Mouse (Mus musculus): Measurements from ENCODE around the gene Usp28. TPM values are rescaled to one million over a fixed set of nuclear protein-coding genes. Genes with fewer than 3 reads are reported as not detected.

The Usp28 gene
- 3.8 and 8.5 TPM in 2 replicates for polyA plus RNA-seq (2015; fragmentation: Nextera tagmentation; extraction: Ambion mirVana)

DNA sequence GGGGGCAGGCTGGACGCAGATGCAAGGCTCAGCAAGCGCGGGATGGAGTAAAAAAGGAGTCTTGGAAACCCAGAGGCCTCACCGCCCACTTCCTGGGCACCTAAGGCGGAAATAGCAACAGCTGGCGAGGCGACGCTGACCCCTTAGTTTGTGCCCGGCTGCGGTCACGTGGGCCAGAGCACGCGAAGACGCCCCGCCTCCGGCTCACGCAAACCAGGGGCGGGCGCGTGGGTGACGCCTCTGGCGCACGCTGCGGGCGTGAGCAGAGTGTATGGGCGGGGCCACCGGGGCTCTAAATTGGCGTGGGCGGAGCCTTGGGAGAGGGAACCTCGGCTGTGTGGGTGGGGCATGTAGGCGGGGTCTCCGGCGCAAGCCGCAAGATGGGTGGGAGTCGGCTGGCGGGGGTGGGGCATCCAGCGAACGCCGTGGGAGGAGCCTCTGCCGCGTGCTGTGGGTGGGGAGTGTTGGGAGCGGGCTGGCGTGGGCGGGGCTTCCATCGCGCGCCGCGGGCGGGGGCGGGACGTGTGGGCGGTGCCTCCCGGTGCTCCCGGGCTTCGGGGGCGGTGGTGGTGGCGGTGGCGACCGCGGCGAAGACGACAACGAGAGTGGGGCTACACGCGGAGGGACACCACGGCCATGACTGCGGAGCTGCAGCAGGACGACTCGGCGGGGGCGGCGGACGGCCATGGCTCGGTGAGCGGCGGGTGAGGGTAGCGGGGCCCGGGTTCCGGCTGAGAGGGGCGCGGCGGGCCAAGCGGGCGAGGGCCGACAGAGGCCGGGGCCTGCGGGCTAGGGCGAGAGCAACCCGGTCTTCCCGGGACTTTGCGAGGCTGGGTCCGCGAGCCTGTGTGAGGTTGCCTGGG lies at the start of gene Usp28:
Usp28 (plus strand) TSS at position 531 of the 863 bp plus-strand sequence.

DNA sequence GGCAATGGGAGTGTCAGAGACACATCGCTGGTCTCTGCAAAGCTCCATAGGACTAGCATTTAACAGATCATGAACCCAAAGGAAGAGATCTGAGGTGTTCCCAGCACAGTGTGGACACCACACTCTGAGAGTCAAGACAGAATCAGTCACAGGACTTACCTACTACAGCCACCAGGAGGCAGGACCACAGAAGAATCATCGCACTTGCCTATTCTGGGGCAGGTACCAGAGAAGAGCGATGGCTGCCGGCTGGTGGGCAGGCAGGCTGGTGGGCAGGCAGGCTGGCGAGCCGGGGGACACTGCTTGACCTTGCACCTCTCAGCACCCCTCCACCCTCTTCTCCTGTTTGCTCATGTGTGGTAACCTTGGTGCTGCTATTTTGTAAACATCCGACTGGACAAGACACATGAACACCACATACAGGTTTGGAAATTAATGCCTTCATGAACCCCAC lies 20.6 kb upstream of the Usp28 start, which contains the start of gene Htr3b:
Htr3b (minus strand) TSS at position 404 of the 454 bp plus-strand sequence.

DNA sequence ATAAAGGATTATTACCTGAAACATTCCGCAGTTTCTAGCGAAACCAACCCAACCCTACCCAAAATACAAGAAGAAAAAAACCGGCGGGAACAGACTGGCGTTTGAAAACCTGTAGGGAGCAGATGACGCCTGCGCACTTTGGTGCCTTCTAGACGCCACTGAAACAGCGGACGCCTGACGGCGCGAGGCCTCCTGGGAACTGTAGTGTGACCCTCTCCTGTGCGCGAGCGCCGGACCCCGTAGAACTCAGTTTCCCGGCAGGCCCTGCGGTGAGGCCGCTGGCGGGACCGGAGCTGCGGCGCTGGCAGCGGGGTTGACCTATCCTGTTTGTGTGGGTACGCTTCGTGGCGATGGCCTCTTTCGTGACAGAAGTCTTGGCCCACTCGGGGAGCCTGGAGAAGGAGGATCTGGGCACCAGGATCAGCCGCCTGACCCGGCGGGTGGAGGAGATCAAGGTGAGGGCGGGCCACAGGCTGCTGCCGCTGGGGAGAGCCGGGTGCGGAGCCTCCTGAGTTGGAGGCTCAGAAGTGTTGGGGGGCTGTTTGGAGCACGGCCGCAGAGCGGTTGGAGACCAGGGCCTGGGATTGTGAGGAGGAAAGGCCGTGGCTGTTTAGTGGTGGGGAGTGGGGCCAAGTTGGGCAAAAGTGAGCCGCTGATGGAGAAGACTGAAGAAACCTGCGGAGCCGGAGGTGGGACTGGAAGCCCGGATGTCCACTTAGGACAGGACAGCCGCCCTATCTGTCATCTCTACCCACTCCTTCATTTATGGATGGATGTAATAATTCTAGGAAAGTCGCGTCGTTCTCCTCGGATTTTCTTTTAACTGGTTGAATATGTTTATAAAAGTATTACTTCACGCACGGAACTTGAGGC lies 70.4 kb downstream of the Usp28 start, which contains the start of gene Zw10:
Zw10 (plus strand) TSS at position 281 of the 873 bp plus-strand sequence.

DNA sequence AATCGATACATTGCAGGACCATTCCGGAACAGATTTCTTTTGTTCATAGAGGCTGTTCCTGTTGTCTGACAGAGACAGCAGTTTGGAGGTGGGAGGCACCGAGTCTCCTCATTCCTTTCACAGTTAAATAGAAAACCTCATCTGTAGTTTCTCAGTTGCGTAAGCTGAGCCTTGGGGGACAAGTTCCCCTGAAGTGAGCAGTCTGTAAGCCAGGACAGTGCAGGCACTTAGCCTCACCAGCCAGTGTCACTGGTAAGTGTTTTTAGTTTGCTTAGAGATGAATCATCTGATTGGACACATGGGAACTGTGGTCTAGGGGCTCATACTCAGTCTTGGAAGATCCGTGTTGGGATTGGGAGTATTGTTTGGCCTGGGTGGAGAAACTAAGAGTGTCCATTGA lies 95.9 kb downstream of the Usp28 start, which contains the start of gene Tmprss5:
Tmprss5 (plus strand) TSS at position 154 of the 400 bp plus-strand sequence.

Other genes with a start within 250 kb of the Usp28 start
- gene Zbtb16, start 149.2 kb upstream of the Usp28 start, polyA plus RNA-seq (2015; fragmentation: Nextera tagmentation; extraction: Ambion mirVana), result 1.7 and 1.8 TPM in 2 replicates
- not detected in 2 replicates for gene Htr3a, start 74.3 kb upstream of the Usp28 start, polyA plus RNA-seq (2015; fragmentation: Nextera tagmentation; extraction: Ambion mirVana)
- gene Htr3b, start 20.4 kb upstream of the Usp28 start, polyA plus RNA-seq (2015; fragmentation: Nextera tagmentation; extraction: Ambion mirVana), result not detected in 2 replicates
- gene Zw10, start 70.2 kb downstream of the Usp28 start, polyA plus RNA-seq (2015; fragmentation: Nextera tagmentation; extraction: Ambion mirVana), result 23.1 and 23.5 TPM in 2 replicates
- not detected in 2 replicates for gene Tmprss5, start 95.9 kb downstream of the Usp28 start, polyA plus RNA-seq (2015; fragmentation: Nextera tagmentation; extraction: Ambion mirVana)